Mouse (Mus musculus): Measurements from ENCODE around the gene C2cd4c. TPM values are rescaled to one million over a fixed set of nuclear protein-coding genes. Genes with fewer than 3 reads are reported as not detected.

C2cd4c gene
- polyA plus RNA-seq, 1 experiment from 2014 or later: not detected

GRCm38 (mm10) chr10:79636287-79636686, 22.5 kb upstream of the C2cd4c start:
- H3K27ac ChIP-seq (replicated peaks): no peak overlapping the region
- no peak overlapping the region for H3K9ac ChIP-seq
- peak overlapping the region; percentile 93; the same call in 1 of the 2 replicates for H3K4me2 ChIP-seq (replicated peaks)
- peaks cover 31% of the 10 kb centered on the region for H3K4me1 ChIP-seq
- no peak for ATAC-seq (ENCODE audit: insufficient number of reproducible peaks, low FRiP score, low TSS enrichment, low read depth)
- no peaks in the 10 kb centered on the region for H3K36me3 ChIP-seq
- H3K4me3 ChIP-seq (replicated peaks): peak overlapping the region; percentile 74; the same call in 1 of the 2 replicates
- H3K27me3 ChIP-seq: peaks cover 14% of the 10 kb centered on the region; the same call in 1 of the 2 replicates
- WGBS: 80% methylated on average over 8 of the region's 8 CpGs
- no peaks in the 10 kb centered on the region for H3K9me3 ChIP-seq (replicated peaks)

DNA sequence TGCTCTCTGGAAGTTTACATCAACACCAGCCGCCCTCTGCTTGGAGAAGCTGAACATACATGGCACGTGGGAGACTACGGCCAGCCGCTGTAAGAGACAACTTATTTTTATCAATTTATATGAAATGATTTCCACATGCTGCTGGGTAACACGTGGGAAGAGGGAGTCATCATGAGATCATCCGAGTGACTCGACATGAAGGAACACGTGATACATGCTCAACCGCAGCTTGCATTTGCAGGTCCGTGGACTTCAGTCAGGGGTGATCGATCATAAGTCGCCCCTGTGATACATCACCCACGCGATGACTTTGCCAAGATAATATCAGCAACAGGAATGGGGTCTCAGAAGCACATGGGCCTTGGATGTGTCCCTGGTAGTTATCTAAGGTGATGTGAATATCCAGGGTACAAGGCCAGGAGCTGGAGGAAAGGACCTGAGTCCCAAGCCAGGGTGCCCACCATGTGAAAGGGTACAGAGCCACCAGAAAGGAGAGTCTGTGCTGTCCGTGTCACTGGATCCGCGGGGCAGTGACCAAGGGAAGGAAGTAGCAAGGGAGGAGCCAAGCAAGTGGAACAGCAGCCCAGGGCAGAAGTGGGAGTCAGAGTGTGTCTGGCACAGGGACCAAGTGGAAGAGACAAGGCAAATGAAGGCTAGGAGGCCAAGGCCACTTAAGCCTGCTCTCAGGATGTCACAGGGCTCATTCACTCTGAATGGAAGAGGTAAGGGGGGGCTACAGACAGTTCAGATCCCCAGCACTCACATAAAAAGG, 19.4 kb upstream of the C2cd4c start:
- 0 out of 2 replicates have a peak, but pooled peaks cover 1% of the 10 kb centered on the region for H3K27me3 ChIP-seq
- H3K4me1 ChIP-seq: peaks cover 17% of the 10 kb centered on the region
- 70% methylated on average over 17 of the region's 17 CpGs for WGBS
- H3K4me2 ChIP-seq (replicated peaks): no peak overlapping the region
- no peak overlapping the region for H3K27ac ChIP-seq (replicated peaks)
- no peak for ATAC-seq (ENCODE audit: insufficient number of reproducible peaks, low FRiP score, low TSS enrichment, low read depth)
- H3K4me3 ChIP-seq (replicated peaks): no peak overlapping the region
- no peaks in the 10 kb centered on the region for H3K9me3 ChIP-seq (replicated peaks)
- no peaks in the 10 kb centered on the region for H3K36me3 ChIP-seq
- no peak overlapping the region for H3K9ac ChIP-seq

DNA sequence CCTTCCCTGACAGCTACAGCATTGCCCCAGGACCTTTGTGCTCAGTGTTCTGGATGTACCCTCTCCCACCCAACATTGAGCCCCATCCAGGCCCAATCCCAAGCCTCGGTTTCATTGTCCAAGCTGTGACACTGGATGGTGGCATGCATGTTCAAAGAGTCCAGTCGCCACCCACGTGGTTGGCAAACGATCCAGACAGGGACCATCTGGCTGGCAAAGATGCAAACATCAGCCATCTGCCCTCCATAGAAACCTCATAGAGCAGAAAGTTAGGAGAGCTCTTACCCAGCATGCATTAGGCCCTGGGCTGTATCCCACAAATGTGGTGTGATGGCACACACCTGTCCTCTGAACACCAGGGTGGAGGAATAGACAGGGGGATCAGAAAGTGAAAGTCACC, 17.6 kb upstream of the C2cd4c start:
- no peak for ATAC-seq (ENCODE audit: insufficient number of reproducible peaks, low FRiP score, low TSS enrichment, low read depth)
- H3K4me1 ChIP-seq: 0 out of 2 replicates have a peak, but pooled peaks cover 1% of the 10 kb centered on the region
- H3K9ac ChIP-seq: no peak overlapping the region
- no peaks in the 10 kb centered on the region for H3K9me3 ChIP-seq (replicated peaks)
- no peaks in the 10 kb centered on the region for H3K36me3 ChIP-seq
- no peaks in the 10 kb centered on the region for H3K27me3 ChIP-seq
- H3K4me2 ChIP-seq (replicated peaks): no peak overlapping the region
- H3K27ac ChIP-seq (replicated peaks): no peak overlapping the region
- WGBS: 78% methylated on average over 4 of the region's 4 CpGs
- H3K4me3 ChIP-seq (replicated peaks): no peak overlapping the region

DNA sequence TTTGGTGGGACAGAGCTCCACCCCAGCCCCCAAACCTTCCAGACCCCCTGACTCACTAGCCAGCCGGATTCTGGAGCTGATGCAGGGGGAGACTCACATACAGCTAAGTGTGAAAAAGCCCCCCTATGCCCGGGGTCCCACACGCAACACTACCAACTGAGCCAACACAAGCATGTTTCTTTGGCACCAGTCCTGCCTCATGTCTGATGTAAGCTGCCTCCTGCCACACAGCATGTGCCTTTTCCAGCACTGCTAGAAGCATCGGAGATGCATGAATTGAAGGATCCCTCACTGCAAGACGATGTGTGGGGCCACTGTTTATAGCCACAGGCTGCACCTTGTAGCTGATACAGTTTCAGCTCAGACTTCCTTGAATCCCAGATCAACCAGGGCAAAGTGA, 14.6 kb upstream of the C2cd4c start:
- Histone ChIP-seq H3K27me3 (no peaks in the 10 kb centered on the region), H3K36me3 (no peaks in the 10 kb centered on the region), H3K9ac (no peak overlapping the region), H3K9me3 (replicated peaks) (no peaks in the 10 kb centered on the region), H3K27ac (replicated peaks) (no peak overlapping the region), H3K4me1 (no peaks in the 10 kb centered on the region), H3K4me3 (replicated peaks) (no peak overlapping the region), H3K4me2 (replicated peaks) (no peak overlapping the region)
- WGBS: 82% methylated on average over 5 of the region's 5 CpGs
- no peak for ATAC-seq (ENCODE audit: insufficient number of reproducible peaks, low FRiP score, low TSS enrichment, low read depth)

GRCm38 (mm10) chr10:79626156-79626555, 12.3 kb upstream of the C2cd4c start:
- no peak overlapping the region for H3K9ac ChIP-seq
- 0 out of 2 replicates have a peak, but pooled peaks have one; percentile 9 for ATAC-seq (ENCODE audit: insufficient number of reproducible peaks, low FRiP score, low TSS enrichment, low read depth)
- no peaks in the 10 kb centered on the region for H3K27me3 ChIP-seq
- no peak overlapping the region for H3K27ac ChIP-seq (replicated peaks)
- no peaks in the 10 kb centered on the region for H3K36me3 ChIP-seq
- WGBS: 81% methylated on average over 10 of the region's 10 CpGs
- H3K4me1 ChIP-seq: no peaks in the 10 kb centered on the region
- H3K9me3 ChIP-seq (replicated peaks): no peaks in the 10 kb centered on the region
- H3K4me2 ChIP-seq (replicated peaks): no peak overlapping the region
- no peak overlapping the region for H3K4me3 ChIP-seq (replicated peaks)

GRCm38 (mm10) chr10:79625398-79625797, 11.6 kb upstream of the C2cd4c start:
- H3K27me3 ChIP-seq: no peaks in the 10 kb centered on the region
- H3K36me3 ChIP-seq: no peaks in the 10 kb centered on the region
- H3K9me3 ChIP-seq (replicated peaks): no peaks in the 10 kb centered on the region
- WGBS: 78% methylated on average over 9 of the region's 9 CpGs
- no peak for ATAC-seq (ENCODE audit: insufficient number of reproducible peaks, low FRiP score, low TSS enrichment, low read depth)
- H3K27ac ChIP-seq (replicated peaks): no peak overlapping the region
- no peak overlapping the region for H3K4me3 ChIP-seq (replicated peaks)
- no peak overlapping the region for H3K4me2 ChIP-seq (replicated peaks)
- no peaks in the 10 kb centered on the region for H3K4me1 ChIP-seq
- no peak overlapping the region for H3K9ac ChIP-seq

DNA sequence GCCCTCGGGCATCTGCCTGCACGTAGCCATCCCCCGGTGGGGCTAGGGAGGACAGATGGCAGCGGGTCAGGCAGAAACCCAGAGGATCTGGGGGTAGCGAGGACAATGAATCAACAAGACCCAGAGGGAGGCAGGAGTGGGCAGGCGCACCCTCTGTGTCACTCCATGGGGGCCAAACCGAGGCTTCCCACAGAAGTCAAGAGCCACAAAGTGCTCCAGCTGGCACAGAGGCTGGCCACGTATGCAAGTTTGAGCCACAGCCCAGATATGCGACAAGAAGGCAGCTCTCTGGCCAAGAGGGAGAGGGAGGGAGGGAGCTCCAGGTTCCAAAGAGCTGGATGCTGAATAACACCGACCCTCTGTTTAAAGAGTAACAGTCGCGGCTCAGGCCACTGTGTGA, 10.1 kb upstream of the C2cd4c start:
- Histone ChIP-seq H3K27ac (replicated peaks) (no peak overlapping the region), H3K36me3 (no peaks in the 10 kb centered on the region), H3K9me3 (replicated peaks) (no peaks in the 10 kb centered on the region), H3K27me3 (no peaks in the 10 kb centered on the region), H3K9ac (no peak overlapping the region), H3K4me1 (no peaks in the 10 kb centered on the region), H3K4me2 (replicated peaks) (no peak overlapping the region), H3K4me3 (replicated peaks) (no peak overlapping the region)
- no peak for ATAC-seq (ENCODE audit: insufficient number of reproducible peaks, low FRiP score, low TSS enrichment, low read depth)
- WGBS: 75% methylated on average over 12 of the region's 12 CpGs

- no peak overlapping the region for H3K4me2 ChIP-seq (replicated peaks)
- H3K27ac ChIP-seq (replicated peaks): no peak overlapping the region
- peaks cover 25% of the 10 kb centered on the region for H3K27me3 ChIP-seq
- no peak for ATAC-seq (ENCODE audit: insufficient number of reproducible peaks, low FRiP score, low TSS enrichment, low read depth)
- no peaks in the 10 kb centered on the region for H3K36me3 ChIP-seq
- H3K9ac ChIP-seq: no peak overlapping the region
- no peaks in the 10 kb centered on the region for H3K9me3 ChIP-seq (replicated peaks)
- WGBS: 84% methylated on average over 5 of the region's 5 CpGs
- peaks cover 22% of the 10 kb centered on the region for H3K4me1 ChIP-seq
- no peak overlapping the region for H3K4me3 ChIP-seq (replicated peaks)
Measured at GRCm38 (mm10) chr10:79616376-79616775, 2.6 kb upstream of the C2cd4c start.

DNA sequence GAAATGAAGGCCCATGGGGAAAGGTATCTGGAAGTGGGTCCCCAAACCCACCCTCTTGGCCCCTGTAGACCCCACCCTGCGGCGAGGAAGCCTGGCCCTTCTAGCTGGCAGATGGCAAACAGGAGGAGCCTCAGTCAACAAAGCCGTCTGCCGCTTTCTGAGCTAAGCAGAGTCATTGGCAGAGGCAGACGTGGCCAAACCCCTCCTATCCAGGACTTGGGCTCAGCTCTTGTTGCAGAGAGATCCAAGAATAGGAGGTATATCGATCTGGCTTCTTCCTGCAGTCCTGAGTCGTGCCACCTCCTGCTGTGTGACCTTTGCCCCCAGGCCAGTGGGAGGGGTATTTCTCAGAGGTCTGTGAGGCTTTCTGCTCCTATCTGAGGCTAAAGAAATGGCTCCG, 2.0 kb upstream of the C2cd4c start:
- no peak for ATAC-seq (ENCODE audit: insufficient number of reproducible peaks, low FRiP score, low TSS enrichment, low read depth)
- Histone ChIP-seq H3K27me3 (peaks cover 28% of the 10 kb centered on the region), H3K9me3 (replicated peaks) (no peaks in the 10 kb centered on the region), H3K36me3 (no peaks in the 10 kb centered on the region), H3K4me2 (replicated peaks) (no peak overlapping the region), H3K9ac (no peak overlapping the region), H3K27ac (replicated peaks) (no peak overlapping the region), H3K4me1 (peaks cover 22% of the 10 kb centered on the region), H3K4me3 (replicated peaks) (no peak overlapping the region)
- WGBS: 12% methylated on average over 8 of the region's 8 CpGs

- 68% methylated on average over 1 of the region's 1 CpGs for WGBS
- Histone ChIP-seq H3K4me3 (replicated peaks) (peak overlapping the region; percentile 59), H3K9ac (no peak overlapping the region), H3K4me2 (replicated peaks) (peak overlapping the region; percentile 97), H3K9me3 (replicated peaks) (no peaks in the 10 kb centered on the region), H3K4me1 (peaks cover 22% of the 10 kb centered on the region), H3K27me3 (peaks cover 28% of the 10 kb centered on the region), H3K27ac (replicated peaks) (no peak overlapping the region), H3K36me3 (no peaks in the 10 kb centered on the region)
- no peak for ATAC-seq (ENCODE audit: insufficient number of reproducible peaks, low FRiP score, low TSS enrichment, low read depth)
Measured at GRCm38 (mm10) chr10:79614305-79614643, 449 bp upstream of the C2cd4c start.

DNA sequence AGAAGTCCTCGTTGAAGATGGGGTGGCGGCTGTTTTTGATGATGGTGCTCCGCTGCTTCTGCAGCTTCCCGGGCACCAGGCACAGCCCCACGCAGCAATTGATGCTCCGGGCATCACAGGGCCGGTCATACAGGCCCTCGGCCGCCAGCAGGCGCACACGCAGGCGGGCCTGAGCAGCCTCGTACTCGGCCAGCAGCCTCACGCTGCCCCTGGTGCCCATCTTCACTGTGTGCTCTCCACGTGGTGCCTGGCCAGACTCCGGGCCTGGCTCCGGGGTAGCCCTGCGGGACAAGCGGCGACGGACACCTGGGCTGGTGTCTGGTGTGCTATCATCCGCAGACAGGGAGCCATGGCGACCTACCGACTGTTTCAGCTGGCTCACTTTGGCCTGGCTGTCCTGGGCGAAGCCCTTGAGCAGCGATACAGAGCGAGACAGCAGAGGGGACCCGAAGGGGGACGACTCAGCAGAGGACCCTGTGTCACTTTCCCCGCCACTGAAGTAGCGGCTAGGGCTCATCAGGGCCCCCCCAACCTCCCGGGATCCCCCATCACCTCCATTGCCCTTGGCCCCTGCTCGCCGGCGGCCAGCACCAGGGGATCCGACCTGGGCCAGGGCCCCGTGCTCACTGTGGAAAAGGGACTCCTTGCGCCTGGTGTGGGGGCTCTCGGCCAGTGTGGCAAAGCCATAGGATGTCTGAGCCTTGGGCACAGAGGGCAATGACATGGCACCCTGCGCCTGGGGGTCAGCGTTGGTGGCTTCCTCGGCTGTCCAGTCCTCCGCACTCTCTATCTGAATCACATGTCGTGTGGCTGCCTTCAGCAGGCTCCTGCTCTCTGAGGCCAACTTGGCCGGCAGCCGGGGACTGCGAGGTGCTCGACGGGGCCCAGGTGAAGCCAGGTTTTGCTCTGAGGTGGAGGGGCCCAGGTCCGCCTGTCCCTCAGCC, 1.4 kb downstream of the C2cd4c start:
- Histone ChIP-seq H3K4me1 (peaks cover 22% of the 10 kb centered on the region), H3K4me2 (replicated peaks) (peak overlapping the region; percentile 27; the same call in 1 of the 2 replicates), H3K9me3 (replicated peaks) (no peaks in the 10 kb centered on the region), H3K4me3 (replicated peaks) (0 out of 2 replicates have a peak overlapping the region, but pooled peaks have one; percentile 59), H3K36me3 (no peaks in the 10 kb centered on the region), H3K9ac (no peak overlapping the region), H3K27me3 (peaks cover 28% of the 10 kb centered on the region), H3K27ac (replicated peaks) (no peak overlapping the region)
- 14% methylated on average over 51 of the region's 51 CpGs for WGBS
- no peak for ATAC-seq (ENCODE audit: insufficient number of reproducible peaks, low FRiP score, low TSS enrichment, low read depth)

All from embryonic facial prominence, embryonic 15.5 days (tissue).